Mouse (Mus musculus) MEL (cell line): Measurements from ENCODE around the gene Tmem235. TPM values are rescaled to one million over a fixed set of nuclear protein-coding genes. Genes with fewer than 3 reads are reported as not detected.
A peak's percentile ranks its signal among the peaks of the same experiment; 100 is the strongest.

Experiments
- DNase-seq: peaks from one replicate; pipeline ENCODE4 v3.0.0; 2011; ENCODE audit warnings: low read depth, low spot score
- H3K27ac ChIP-seq: 2 replicates; pipeline ENCODE4 v1.5.1; 2012; ENCODE audit warnings: low read depth, mild to moderate bottlenecking, control low read depth, low read length, moderate library complexity; ENCODE audit not compliant: control insufficient read depth
- H3K27me3 ChIP-seq, 2 experiments: fragments of 150-350 bp in 1 of 2; sonication (generic) in 1 of 2; 2 replicates each; pipeline ENCODE4 v1.6.1; 2012; ENCODE audit warnings: low read length in 2 of 2, mild to moderate bottlenecking in 2 of 2, improper control_type of control experiment in 1 of 2, moderate library complexity in 1 of 2; ENCODE audit not compliant: insufficient read depth in 2 of 2, control insufficient read depth in 1 of 2
- H3K36me3 ChIP-seq, 2 experiments: 2 replicates each; pipeline ENCODE4 v1.6.1; 2012 to 2014; ENCODE audit warnings: low read length in 2 of 2, improper control_type of control experiment in 1 of 2, inconsistent platforms in 1 of 2, mild to moderate bottlenecking in 1 of 2; ENCODE audit not compliant: insufficient read depth in 2 of 2, control insufficient read depth in 1 of 2
- H3K4me1 ChIP-seq, 2 experiments: fragments of 150-350 bp in 1 of 2; sonication (generic) in 1 of 2; 2 replicates each; pipeline ENCODE4 v1.6.1; 2012; ENCODE audit warnings: low read length in 2 of 2, improper control_type of control experiment in 1 of 2, mild to moderate bottlenecking in 1 of 2; ENCODE audit not compliant: insufficient read depth in 2 of 2, control insufficient read depth in 1 of 2
- H3K4me3 ChIP-seq, 2 experiments: fragments of 150-350 bp in 1 of 2; sonication (generic) in 1 of 2; 2 replicates each; pipeline ENCODE4 v1.5.1; 2012; ENCODE audit warnings: low read depth in 2 of 2, low read length in 2 of 2, mild to moderate bottlenecking in 2 of 2, moderate library complexity in 2 of 2, control low read depth in 1 of 2, improper control_type of control experiment in 1 of 2; ENCODE audit not compliant: control insufficient read depth in 1 of 2, insufficient read depth in 1 of 2
- H3K79me2 ChIP-seq: 2 replicates; pipeline ENCODE4 v1.6.1; 2012; ENCODE audit warnings: mild to moderate bottlenecking, low read length, moderate library complexity; ENCODE audit not compliant: control insufficient read depth, poor library complexity, insufficient read depth
- H3K9ac ChIP-seq: 2 replicates; pipeline ENCODE4 v1.6.1; 2012; ENCODE audit warnings: low read depth, mild to moderate bottlenecking, control low read depth, low read length, moderate library complexity; ENCODE audit not compliant: control insufficient read depth, poor library complexity, severe bottlenecking
- H3K9me3 ChIP-seq: fragments of 150-350 bp; sonication (generic); replicated peaks from 2 replicates; pipeline ENCODE4 v1.6.1; 2012; ENCODE audit warnings: mild to moderate bottlenecking, low read length, improper control_type of control experiment, moderate library complexity; ENCODE audit not compliant: insufficient read depth
- BHLHE40 ChIP-seq: IDR thresholded peaks from 2 replicates; pipeline ENCODE4 v1.6.1; 2012; ENCODE audit warnings: low read depth, mild to moderate bottlenecking, inconsistent platforms, low read length, improper control_type of control experiment, borderline replicate concordance
- CHD1 ChIP-seq: IDR thresholded peaks from 2 replicates; pipeline ENCODE4 v1.6.1; 2012; ENCODE audit warnings: low read depth, mild to moderate bottlenecking, inconsistent platforms, low read length, improper control_type of control experiment
- CHD2 ChIP-seq: IDR thresholded peaks from 2 replicates; pipeline ENCODE4 v1.6.1; 2011; ENCODE audit warnings: low read length, improper control_type of control experiment
- CTCF ChIP-seq, 3 experiments: IDR thresholded peaks in 2 of 3; conservative IDR thresholded peaks in 1 of 3; 2 replicates each; pipeline ENCODE4 v1.5.1; 2011 to 2012; ENCODE audit warnings: low read length in 3 of 3, low read depth in 2 of 3, mild to moderate bottlenecking in 2 of 3, improper control_type of control experiment in 1 of 3, inconsistent platforms in 1 of 3, mixed read lengths in 1 of 3, moderate library complexity in 1 of 3; ENCODE audit not compliant: control insufficient read depth in 1 of 3, insufficient read depth in 1 of 3, poor library complexity in 1 of 3, severe bottlenecking in 1 of 3
- E2F4 ChIP-seq: IDR thresholded peaks from 2 replicates; pipeline ENCODE4 v1.6.1; 2011; ENCODE audit warnings: low read depth, low read length, improper control_type of control experiment, borderline replicate concordance
- ELF1 ChIP-seq: IDR thresholded peaks from 2 replicates; pipeline ENCODE4 v1.6.1; 2014; ENCODE audit warnings: low read depth, mild to moderate bottlenecking, inconsistent platforms, low read length, improper control_type of control experiment, moderate library complexity
- EP300 ChIP-seq, 2 experiments: IDR thresholded peaks; 2 replicates each; pipeline ENCODE4 v1.6.1; 2011; ENCODE audit warnings: improper control_type of control experiment in 2 of 2, low read length in 2 of 2, low read depth in 1 of 2, mild to moderate bottlenecking in 1 of 2
- ETS1 ChIP-seq: IDR thresholded peaks from 2 replicates; pipeline ENCODE4 v1.6.1; 2012; ENCODE audit warnings: low read depth, mild to moderate bottlenecking, inconsistent platforms, low read length, improper control_type of control experiment, moderate library complexity
- GABPA ChIP-seq: IDR thresholded peaks from 2 replicates; pipeline ENCODE4 v1.6.1; 2012; ENCODE audit warnings: low read depth, mild to moderate bottlenecking, inconsistent platforms, low read length, improper control_type of control experiment, moderate library complexity
- GATA1 ChIP-seq: IDR thresholded peaks from 2 replicates; pipeline ENCODE4 v1.6.1; 2011; ENCODE audit warnings: low read depth, low read length, improper control_type of control experiment
- JUND ChIP-seq: IDR thresholded peaks from 2 replicates; pipeline ENCODE4 v1.6.1; 2011; ENCODE audit warnings: low read depth, mild to moderate bottlenecking, improper control_type of control experiment, low read length
- KAT2A ChIP-seq: conservative IDR thresholded peaks from 2 replicates; pipeline ENCODE4 v1.6.1; 2012; ENCODE audit warnings: low read depth, low read length, improper control_type of control experiment, inconsistent platforms
- MAFK ChIP-seq: IDR thresholded peaks from 2 replicates; pipeline ENCODE4 v1.6.1; 2011; ENCODE audit warnings: low read depth, mild to moderate bottlenecking, low read length, improper control_type of control experiment, borderline replicate concordance
- MAX ChIP-seq: IDR thresholded peaks from 2 replicates; pipeline ENCODE4 v1.6.1; 2011; ENCODE audit warnings: low read length, improper control_type of control experiment
- MAZ ChIP-seq: IDR thresholded peaks from 2 replicates; pipeline ENCODE4 v1.6.1; 2012; ENCODE audit warnings: low read depth, mild to moderate bottlenecking, inconsistent platforms, low read length, improper control_type of control experiment
- MEF2A ChIP-seq: IDR thresholded peaks from 2 replicates; pipeline ENCODE4 v1.6.1; 2014; ENCODE audit warnings: low read depth, mild to moderate bottlenecking, inconsistent platforms, low read length, improper control_type of control experiment; ENCODE audit not compliant: poor library complexity, insufficient replicate concordance, severe bottlenecking; ENCODE audit errors: extremely low read depth
- MXI1 ChIP-seq: IDR thresholded peaks from 2 replicates; pipeline ENCODE4 v1.6.1; 2011; ENCODE audit warnings: mild to moderate bottlenecking, low read depth, low read length, improper control_type of control experiment
- MYB ChIP-seq: IDR thresholded peaks from 2 replicates; pipeline ENCODE4 v1.6.1; 2011; ENCODE audit warnings: mild to moderate bottlenecking, low read depth, low read length, improper control_type of control experiment
- MYC ChIP-seq: IDR thresholded peaks from 2 replicates; pipeline ENCODE4 v1.6.1; 2011; ENCODE audit warnings: low read depth, mild to moderate bottlenecking, low read length, improper control_type of control experiment, moderate library complexity
- NELFE ChIP-seq: IDR thresholded peaks from 2 replicates; pipeline ENCODE4 v1.6.1; 2011; ENCODE audit warnings: low read depth, low read length, improper control_type of control experiment
- NRF1 ChIP-seq: IDR thresholded peaks from 2 replicates; pipeline ENCODE4 v1.6.1; 2014; ENCODE audit warnings: low read depth, mild to moderate bottlenecking, inconsistent platforms, low read length, improper control_type of control experiment, moderate library complexity; ENCODE audit not compliant: poor library complexity, insufficient read depth, severe bottlenecking
- POLR2A ChIP-seq, 2 experiments: IDR thresholded peaks; 2 replicates each; pipeline ENCODE4 v1.6.1; 2011 to 2012; ENCODE audit warnings: low read length in 2 of 2, mild to moderate bottlenecking in 2 of 2, control low read depth in 1 of 2, improper control_type of control experiment in 1 of 2, low read depth in 1 of 2, moderate library complexity in 1 of 2; ENCODE audit not compliant: control insufficient read depth in 1 of 2, insufficient read depth in 1 of 2, poor library complexity in 1 of 2
- POLR2AphosphoS2 ChIP-seq: IDR thresholded peaks from 2 replicates; pipeline ENCODE4 v1.6.1; 2011; ENCODE audit warnings: low read length, improper control_type of control experiment
- POLR2AphosphoS5 ChIP-seq: IDR thresholded peaks from 2 replicates; pipeline ENCODE4 v1.6.1; 2012; ENCODE audit warnings: low read depth, borderline replicate concordance, mild to moderate bottlenecking, inconsistent platforms, low read length, moderate library complexity, mixed read lengths
- RAD21 ChIP-seq: IDR thresholded peaks from 2 replicates; pipeline ENCODE4 v1.6.1; 2011; ENCODE audit warnings: mild to moderate bottlenecking, low read depth, low read length, improper control_type of control experiment
- RCOR1 ChIP-seq: IDR thresholded peaks from 2 replicates; pipeline ENCODE4 v1.6.1; 2012; ENCODE audit warnings: low read depth, mild to moderate bottlenecking, inconsistent platforms, low read length, improper control_type of control experiment
- SIN3A ChIP-seq: IDR thresholded peaks from 2 replicates; pipeline ENCODE4 v1.6.1; 2012; ENCODE audit warnings: low read length, improper control_type of control experiment, inconsistent platforms
- TAL1 ChIP-seq: IDR thresholded peaks from 2 replicates; pipeline ENCODE4 v1.6.1; 2012; ENCODE audit warnings: mild to moderate bottlenecking, inconsistent platforms, low read length, moderate library complexity, mixed read lengths
- TBP ChIP-seq: IDR thresholded peaks from 2 replicates; pipeline ENCODE4 v1.8.0; 2011; ENCODE audit warnings: low read depth, low read length, improper control_type of control experiment
- TCF12 ChIP-seq: IDR thresholded peaks from 2 replicates; pipeline ENCODE4 v1.6.1; 2014; ENCODE audit warnings: low read depth, mild to moderate bottlenecking, inconsistent platforms, low read length, improper control_type of control experiment, moderate library complexity
- UBTF ChIP-seq: IDR thresholded peaks from 2 replicates; pipeline ENCODE4 v1.6.1; 2012; ENCODE audit warnings: low read depth, mild to moderate bottlenecking, inconsistent platforms, low read length, improper control_type of control experiment, moderate library complexity, borderline replicate concordance; ENCODE audit not compliant: insufficient read depth
- USF1 ChIP-seq: IDR thresholded peaks from 2 replicates; pipeline ENCODE4 v1.6.1; 2014; ENCODE audit warnings: low read depth, mild to moderate bottlenecking, inconsistent platforms, low read length, improper control_type of control experiment, moderate library complexity
- USF2 ChIP-seq, 2 experiments: IDR thresholded peaks; 2 replicates each; pipeline ENCODE4 v1.6.1; 2011 to 2012; ENCODE audit warnings: improper control_type of control experiment in 2 of 2, low read length in 2 of 2, borderline replicate concordance in 1 of 2, inconsistent platforms in 1 of 2, low read depth in 1 of 2, mild to moderate bottlenecking in 1 of 2; ENCODE audit not compliant: insufficient read depth in 1 of 2
- ZC3H11A ChIP-seq: IDR thresholded peaks from 2 replicates; pipeline ENCODE4 v1.6.1; 2012; ENCODE audit warnings: low read depth, mild to moderate bottlenecking, inconsistent platforms, low read length, improper control_type of control experiment
- ZKSCAN1 ChIP-seq: IDR thresholded peaks from 2 replicates; pipeline ENCODE4 v1.6.1; 2012; ENCODE audit warnings: low read depth, mild to moderate bottlenecking, inconsistent platforms, low read length, improper control_type of control experiment, moderate library complexity
- ZMIZ1 ChIP-seq: IDR thresholded peaks from 2 replicates; pipeline ENCODE4 v1.6.1; 2012; ENCODE audit warnings: low read depth, mild to moderate bottlenecking, inconsistent platforms, low read length, improper control_type of control experiment, moderate library complexity
- ZNF384 ChIP-seq: IDR thresholded peaks from 2 replicates; pipeline ENCODE4 v1.6.1; 2012; ENCODE audit warnings: low read depth, mild to moderate bottlenecking, inconsistent platforms, low read length, improper control_type of control experiment
- polyA plus RNA-seq, 2 experiments: library from polyadenylated mRNA; stranded (reverse) in 1 of 2; unstranded in 1 of 2; fragments of >175 nt in 1 of 2; fragments of >200 nt in 1 of 2; gene quantifications; 2 replicates each; pipeline versions ENCODE4 v1.2.1 to v1.2.4; 2012; ENCODE audit warnings: low replicate concordance in 2 of 2, low read depth in 1 of 2; ENCODE audit not compliant: insufficient read length in 2 of 2, insufficient read depth in 1 of 2, missing spikeins in 1 of 2
- total RNA-seq: library from RNA; depleted of rRNA; stranded (reverse); fragments of 300-350 nt; gene quantifications from 2 replicates; pipeline ENCODE4 v1.2.3, GENCODE M21; 2012

Tmem235 gene
- total and polyA plus RNA-seq, 3 experiments = 0.04 TPM; not detected in 1

GRCm38 (mm10) chr11:117830401-117830800, 30.2 kb upstream of the Tmem235 start:
- H3K36me3 ChIP-seq = peaks cover 0 to 34% of the 10 kb centered on the region in 2 experiments; a peak in 2 of 4 replicates
- H3K79me2 ChIP-seq = peaks cover 2% of the 10 kb centered on the region; the same call in 1 of the 2 replicates
- peaks cover 19 to 59% of the 10 kb centered on the region in 2 experiments for H3K4me1 ChIP-seq
- H3K9me3 ChIP-seq = no peaks in the 10 kb centered on the region
- H3K27me3 ChIP-seq = no peaks in the 10 kb centered on the region
- H3K9ac ChIP-seq = no peak overlapping the region
- H3K4me3 ChIP-seq = no peak overlapping the region
- peak; percentile 85 for DNase-seq
- H3K27ac ChIP-seq = peak overlapping the region; percentile 52
- TF ChIP-seq MYC (0 out of 2 replicates have a peak, but pooled peaks have one; percentile 44), USF2 (IDR thresholded peaks at IDR 0.05; ENCODE audit: borderline replicate concordance in 1 of 2, insufficient read depth in 1 of 2, low read depth in 1 of 2, low read length in 2 of 2) (no peak), USF1 (no peak), UBTF (no peak), MEF2A (no peak), CHD2 (no peak), MAX (no peak), ETS1 (peak; percentile 95), GABPA (no peak), MXI1 (peak; percentile 41; the same call in 1 of the 2 replicates), POLR2AphosphoS5 (no peak), JUND (no peak), POLR2AphosphoS2 (0 out of 2 replicates have a peak, but pooled peaks have one; percentile 32), ZNF384 (no peak), ZKSCAN1 (no peak), CHD1 (no peak), POLR2A (IDR thresholded peaks at IDR 0.05; ENCODE audit: control insufficient read depth in 1 of 2, insufficient read depth in 1 of 2, low read depth in 1 of 2, low read length in 2 of 2, poor library complexity in 1 of 2) (no peak), SIN3A (peak; percentile 79), MYB (0 out of 2 replicates have a peak, but pooled peaks have one; percentile 17), NRF1 (no peak), BHLHE40 (peak; percentile 39; the same call in 1 of the 2 replicates), TBP (no peak), MAFK (peak; percentile 48; the same call in 1 of the 2 replicates), ZMIZ1 (no peak), GATA1 (peak; percentile 42; the same call in 1 of the 2 replicates), CTCF (IDR thresholded peaks at IDR 0.05 in 2 of 3, conservative IDR thresholded peaks at IDR 0.05 in 1 of 3; ENCODE audit: control insufficient read depth in 1 of 3, insufficient read depth in 1 of 3, low read depth in 2 of 3, low read length in 3 of 3, poor library complexity in 1 of 3, severe bottlenecking in 1 of 3) (no peak), EP300 (IDR thresholded peaks at IDR 0.05; ENCODE audit: low read depth in 1 of 2, low read length in 2 of 2) (peak; percentile 78 to 82), TAL1 (peak; percentile 90), NELFE (0 out of 2 replicates have a peak, but pooled peaks have one; percentile 22), ELF1 (peak; percentile 33; the same call in 1 of the 2 replicates), RCOR1 (peak; percentile 67), KAT2A (peak; percentile 32; the same call in 1 of the 2 replicates), MAZ (0 out of 2 replicates have a peak, but pooled peaks have one; percentile 47), RAD21 (no peak), TCF12 (peak; percentile 85), E2F4 (no peak), ZC3H11A (no peak)
